Mouse (Mus musculus) gastrocnemius, adult 8-10 months (tissue): ENCODE data around the gene Klrb1c. TPM values are rescaled to one million over a fixed set of nuclear protein-coding genes. Genes with fewer than 3 reads are reported as not detected.
"Not testable (repeated sequence)": the region's sequence is repeated elsewhere in the genome, so short reads cannot be mapped to it uniquely, and the experiment has no call there.

Experiments used
- DNase-seq, 2 experiments: peaks; one replicate each; pipeline ENCODE4 v3.0.0; 2022; ENCODE audit warnings: low spot score in 2 of 2
- total RNA-seq, 4 experiments: library from RNA; stranded (reverse); gene quantifications; 2 replicates each; pipeline ENCODE4 v1.2.4; 2022

The Klrb1c gene
- total RNA-seq: not detected

- DNase-seq: no peak
Measured at GRCm38 (mm10) chr6:128789115-128789514, at the start of gene Klrb1c. TSS of gene Klrb1c (minus strand) at chr6:128789215.

- no peak for DNase-seq
Measured at GRCm38 (mm10) chr6:128837454-128838341, 48.7 kb upstream of the Klrb1c start.

GRCm38 (mm10) chr6:128836955-128837334, 47.9 kb upstream of the Klrb1c start:
- DNase-seq: no peak

GRCm38 (mm10) chr6:128836191-128836954, 47.4 kb upstream of the Klrb1c start:
- DNase-seq: no peak

- no peak for DNase-seq
Measured at GRCm38 (mm10) chr6:128835571-128835970, 46.6 kb upstream of the Klrb1c start.

GRCm38 (mm10) chr6:128833046-128833445, 44.0 kb upstream of the Klrb1c start:
- DNase-seq: no peak

GRCm38 (mm10) chr6:128829837-128830236, 40.8 kb upstream of the Klrb1c start:
- DNase-seq: no peak

- no peak for DNase-seq
Measured at GRCm38 (mm10) chr6:128826781-128827180, 37.8 kb upstream of the Klrb1c start.

- no peak for DNase-seq
Measured at GRCm38 (mm10) chr6:128826132-128826531, 37.1 kb upstream of the Klrb1c start, which contains the start of the genes Gm44511 and Klrb1b. TSS of gene Gm44511 (minus strand) at chr6:128826315. TSS of gene Klrb1b (minus strand) at chr6:128826331.

GRCm38 (mm10) chr6:128818083-128818802, 29.2 kb upstream of the Klrb1c start:
- no peak for DNase-seq

GRCm38 (mm10) chr6:128808532-128808931, 19.5 kb upstream of the Klrb1c start:
- no peak for DNase-seq

GRCm38 (mm10) chr6:128807021-128807420, 18.0 kb upstream of the Klrb1c start:
- no peak for DNase-seq

GRCm38 (mm10) chr6:128804823-128805640, 16.0 kb upstream of the Klrb1c start:
- peak in 1 of 2 experiments; percentile 27 for DNase-seq

GRCm38 (mm10) chr6:128802999-128803857, 14.2 kb upstream of the Klrb1c start:
- peak; percentile 90 to 92 for DNase-seq

- DNase-seq: no peak
Measured at GRCm38 (mm10) chr6:128802557-128802956, 13.5 kb upstream of the Klrb1c start.

GRCm38 (mm10) chr6:128800696-128801095, 11.7 kb upstream of the Klrb1c start:
- not testable (repeated sequence) for DNase-seq

GRCm38 (mm10) chr6:128799896-128800270, 10.9 kb upstream of the Klrb1c start:
- DNase-seq: no peak

- peak; percentile 72 to 74 for DNase-seq
Measured at GRCm38 (mm10) chr6:128799144-128799895, 10.3 kb upstream of the Klrb1c start.

GRCm38 (mm10) chr6:128798772-128799143, 9.7 kb upstream of the Klrb1c start:
- peak; percentile 56 to 60 for DNase-seq
